Mouse (Mus musculus) liver, embryonic 14.5 days (tissue): ENCODE measurements at regions not wholly inside any gene's neighbourhood (a gene's known extent, or its start where the extent isn't known, plus 50 kb on each side); places are given as distances from the start of the nearest gene placed in this dataset.

Experiments used
- ATAC-seq: fragments of 200-750 bp; cut with Nextera tagmentation; 2 replicates; pipeline ENCODE4 v1.8.0; 2017; ENCODE audit warnings: moderate number of reproducible peaks, mild to moderate bottlenecking, moderate library complexity; ENCODE audit not compliant: insufficient read depth
- DNase-seq, 3 experiments: peaks; one replicate each; pipeline ENCODE4 v3.0.0-alpha.2; 2012 to 2013; ENCODE audit warnings: low read depth in 3 of 3, low spot score in 3 of 3
- H3K27ac ChIP-seq: fragments of 300-500 bp; sonication (generic); 2 replicates; pipeline ENCODE4 v1.5.1; 2014; ENCODE audit warnings: moderate library complexity, mild to moderate bottlenecking, control low read depth, inconsistent platforms
- H3K27me3 ChIP-seq: fragments of 300-500 bp; sonication (generic); 2 replicates; pipeline ENCODE4 v1.6.1; 2014; ENCODE audit warnings: mild to moderate bottlenecking, low read length, moderate library complexity; ENCODE audit not compliant: control insufficient read depth, insufficient read depth
- H3K36me3 ChIP-seq: fragments of 300-500 bp; sonication (generic); replicated peaks from 2 replicates; pipeline ENCODE4 v1.6.1; 2014; ENCODE audit warnings: low read depth; ENCODE audit not compliant: control insufficient read depth, insufficient read depth
- H3K4me1 ChIP-seq, 2 experiments: fragments of 200-500 bp in 1 of 2; fragments of 300-500 bp in 1 of 2; sonication (generic) in 1 of 2; replicated peaks; 2 replicates each; pipeline ENCODE4 v1.6.1; 2012 to 2014; ENCODE audit warnings: antibody characterized with exemption in 1 of 2, inconsistent platforms in 1 of 2, low read length in 1 of 2; ENCODE audit not compliant: control insufficient read depth in 2 of 2, insufficient read depth in 2 of 2
- H3K4me2 ChIP-seq: fragments of 300-500 bp; sonication (generic); 2 replicates; pipeline ENCODE4 v1.6.1; 2014; ENCODE audit warnings: low read depth, mild to moderate bottlenecking, control low read depth, moderate library complexity
- H3K4me3 ChIP-seq, 2 experiments: fragments of 200-500 bp in 1 of 2; fragments of 300-500 bp in 1 of 2; sonication (generic) in 1 of 2; 2 replicates each; pipeline ENCODE4 v1.5.1; 2012 to 2014; ENCODE audit warnings: low read depth in 2 of 2, low read length in 2 of 2, mild to moderate bottlenecking in 2 of 2, control low read depth in 1 of 2, inconsistent platforms in 1 of 2, moderate library complexity in 1 of 2; ENCODE audit not compliant: insufficient read depth in 1 of 2
- H3K9ac ChIP-seq: fragments of 300-500 bp; sonication (generic); replicated peaks from 2 replicates; pipeline ENCODE4 v1.6.1; 2014; ENCODE audit warnings: mild to moderate bottlenecking, control low read depth, moderate library complexity
- H3K9me3 ChIP-seq: fragments of 300-500 bp; sonication (generic); 2 replicates; pipeline ENCODE4 v1.6.1; 2016; ENCODE audit warnings: low read length, mixed read lengths; ENCODE audit not compliant: control insufficient read depth
- CTCF ChIP-seq: IDR thresholded peaks from 2 replicates; pipeline ENCODE4 v1.5.1; 2016; ENCODE audit warnings: antibody characterized with exemption, low read depth, control low read depth
- EP300 ChIP-seq: IDR thresholded peaks from 2 replicates; pipeline ENCODE4 v1.6.1; 2016; ENCODE audit warnings: antibody characterized with exemption, low read depth
- WGBS: fragments of 180-500 bp; shearing (Covaris S2); extraction: QIAGEN DNeasy Blood & Tissue Kit; methylation state at CpG from one replicate; pipeline ENCODE4 v1.1.7; 2014; ENCODE audit not compliant: insufficient replicate concordance; 5-methylcytosine and 5-hydroxymethylcytosine counted together

DNA sequence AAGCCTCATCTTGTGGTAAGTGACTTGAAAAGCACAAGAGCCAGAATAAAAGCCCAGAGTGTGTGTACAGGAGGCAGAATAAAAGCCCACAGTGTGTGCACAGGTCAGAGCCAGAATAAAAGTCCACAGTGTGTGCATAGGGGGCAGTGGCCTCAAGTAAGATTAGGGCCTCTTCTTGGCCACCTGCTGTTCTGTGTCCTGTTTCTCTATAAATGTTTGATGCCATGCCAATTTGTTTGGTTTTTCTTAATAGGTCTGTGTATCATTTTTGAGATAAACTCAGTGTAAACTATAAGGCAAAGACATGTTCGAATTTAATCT lies 148.5 kb upstream of the Cdkn2b start:
- ATAC-seq: no peak
- Histone ChIP-seq H3K4me3 (no peak overlapping the region), H3K4me2 (no peak overlapping the region), H3K27me3 (no peaks in the 10 kb centered on the region), H3K27ac (no peak overlapping the region), H3K9me3 (no peaks in the 10 kb centered on the region), H3K36me3 (no peaks in the 10 kb centered on the region), H3K9ac (no peak overlapping the region), H3K4me1 (no peaks in the 10 kb centered on the region)
- TF ChIP-seq EP300 (no peak), CTCF (no peak)
- no peak for DNase-seq
- 50% methylated on average over 1 of the region's 1 CpGs for WGBS

DNA sequence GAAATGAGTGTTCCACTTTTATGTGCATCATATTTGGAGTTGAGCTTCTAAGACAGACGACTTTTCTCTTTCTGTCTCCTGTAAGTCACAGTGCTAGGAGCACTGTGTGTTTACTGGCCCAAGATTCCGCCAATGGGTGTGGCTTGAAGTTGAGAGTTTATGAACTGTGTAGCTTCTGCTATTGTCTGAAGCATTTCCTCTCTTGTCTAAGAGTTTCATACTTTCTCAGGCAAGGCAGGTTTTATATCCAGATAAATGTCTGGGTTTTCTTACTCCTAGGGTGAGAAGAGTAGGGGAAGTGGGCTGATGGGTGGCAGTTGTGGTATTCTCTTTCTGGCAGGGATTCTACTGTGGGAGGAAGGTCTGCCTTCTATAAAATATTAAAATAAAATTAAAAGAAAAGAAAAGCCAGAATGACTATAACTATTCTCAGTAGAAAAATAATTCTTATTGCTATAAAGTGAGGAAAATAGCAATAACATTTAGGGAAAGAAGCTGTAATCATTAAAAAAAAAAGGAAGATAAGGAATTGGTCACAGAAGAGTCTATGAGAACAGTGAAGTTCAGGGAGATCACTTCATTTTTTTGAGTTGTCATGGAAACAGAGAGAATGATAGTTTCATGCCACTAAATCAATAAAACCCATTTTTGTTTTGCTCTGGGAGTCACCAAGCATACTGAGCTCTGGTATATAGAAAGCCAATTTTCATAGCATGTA lies 147.9 kb upstream of the Cdkn2b start:
- H3K9me3 ChIP-seq: no peaks in the 10 kb centered on the region
- no peak for DNase-seq
- TF ChIP-seq CTCF (no peak), EP300 (no peak)
- H3K27ac ChIP-seq: no peak overlapping the region
- H3K4me3 ChIP-seq: no peak overlapping the region
- 40% methylated on average over 2 of the region's 2 CpGs for WGBS
- H3K4me2 ChIP-seq: no peak overlapping the region
- ATAC-seq: no peak
- H3K4me1 ChIP-seq: no peaks in the 10 kb centered on the region
- no peak overlapping the region for H3K9ac ChIP-seq
- no peaks in the 10 kb centered on the region for H3K36me3 ChIP-seq
- no peaks in the 10 kb centered on the region for H3K27me3 ChIP-seq

GRCm38 (mm10) chr4:89457861-89458260 lies 147.0 kb upstream of the Cdkn2b start:
- H3K9me3 ChIP-seq: no peaks in the 10 kb centered on the region
- ATAC-seq (no peak), DNase-seq (no peak)
- H3K4me3 ChIP-seq: no peak overlapping the region
- H3K36me3 ChIP-seq: no peaks in the 10 kb centered on the region
- no peaks in the 10 kb centered on the region for H3K4me1 ChIP-seq
- H3K27me3 ChIP-seq: no peaks in the 10 kb centered on the region
- H3K4me2 ChIP-seq: no peak overlapping the region
- no peak for TF ChIP-seq CTCF
- no peak for TF ChIP-seq EP300
- H3K9ac ChIP-seq: no peak overlapping the region
- WGBS: 43% methylated on average over 2 of the region's 2 CpGs
- no peak overlapping the region for H3K27ac ChIP-seq

- H3K36me3 ChIP-seq: no peaks in the 10 kb centered on the region
- H3K4me3 ChIP-seq: no peak overlapping the region
- ATAC-seq: no peak
- no peaks in the 10 kb centered on the region for H3K9me3 ChIP-seq
- H3K4me2 ChIP-seq: no peak overlapping the region
- no peaks in the 10 kb centered on the region for H3K4me1 ChIP-seq
- no peaks in the 10 kb centered on the region for H3K27me3 ChIP-seq
- H3K9ac ChIP-seq: no peak overlapping the region
- 70% methylated on average over 5 of the region's 5 CpGs for WGBS
- DNase-seq: no peak
- TF ChIP-seq EP300 (no peak), CTCF (no peak)
- H3K27ac ChIP-seq: no peak overlapping the region
Observed at GRCm38 (mm10) chr4:89454926-89455325, 144.1 kb upstream of the Cdkn2b start.

GRCm38 (mm10) chr4:89453051-89453450 lies 142.2 kb upstream of the Cdkn2b start:
- H3K9me3 ChIP-seq: no peaks in the 10 kb centered on the region
- no peaks in the 10 kb centered on the region for H3K36me3 ChIP-seq
- H3K27me3 ChIP-seq: no peaks in the 10 kb centered on the region
- no peak overlapping the region for H3K27ac ChIP-seq
- no peak overlapping the region for H3K4me3 ChIP-seq
- no peaks in the 10 kb centered on the region for H3K4me1 ChIP-seq
- TF ChIP-seq CTCF: no peak
- TF ChIP-seq EP300: no peak
- no peak overlapping the region for H3K9ac ChIP-seq
- H3K4me2 ChIP-seq: no peak overlapping the region
- DNase-seq (no peak), ATAC-seq (no peak)
